Mouse (Mus musculus) MEL (cell line): Measurements from ENCODE around the gene Fam184b. TPM values are rescaled to one million over a fixed set of nuclear protein-coding genes. Genes with fewer than 3 reads are reported as not detected.

Source experiments
- DNase-seq: peaks from one replicate; pipeline ENCODE4 v3.0.0; 2011; ENCODE audit warnings: low read depth, low spot score
- H3K27ac ChIP-seq: 2 replicates; pipeline ENCODE4 v1.5.1; 2012; ENCODE audit warnings: low read depth, mild to moderate bottlenecking, control low read depth, low read length, moderate library complexity; ENCODE audit not compliant: control insufficient read depth
- H3K27me3 ChIP-seq, 2 experiments: fragments of 150-350 bp in 1 of 2; sonication (generic) in 1 of 2; 2 replicates each; pipeline ENCODE4 v1.6.1; 2012; ENCODE audit warnings: low read length in 2 of 2, mild to moderate bottlenecking in 2 of 2, improper control_type of control experiment in 1 of 2, moderate library complexity in 1 of 2; ENCODE audit not compliant: insufficient read depth in 2 of 2, control insufficient read depth in 1 of 2
- H3K36me3 ChIP-seq, 2 experiments: 2 replicates each; pipeline ENCODE4 v1.6.1; 2012 to 2014; ENCODE audit warnings: low read length in 2 of 2, improper control_type of control experiment in 1 of 2, inconsistent platforms in 1 of 2, mild to moderate bottlenecking in 1 of 2; ENCODE audit not compliant: insufficient read depth in 2 of 2, control insufficient read depth in 1 of 2
- H3K4me1 ChIP-seq, 2 experiments: fragments of 150-350 bp in 1 of 2; sonication (generic) in 1 of 2; 2 replicates each; pipeline ENCODE4 v1.6.1; 2012; ENCODE audit warnings: low read length in 2 of 2, improper control_type of control experiment in 1 of 2, mild to moderate bottlenecking in 1 of 2; ENCODE audit not compliant: insufficient read depth in 2 of 2, control insufficient read depth in 1 of 2
- H3K4me3 ChIP-seq, 2 experiments: fragments of 150-350 bp in 1 of 2; sonication (generic) in 1 of 2; 2 replicates each; pipeline ENCODE4 v1.5.1; 2012; ENCODE audit warnings: low read depth in 2 of 2, low read length in 2 of 2, mild to moderate bottlenecking in 2 of 2, moderate library complexity in 2 of 2, control low read depth in 1 of 2, improper control_type of control experiment in 1 of 2; ENCODE audit not compliant: control insufficient read depth in 1 of 2, insufficient read depth in 1 of 2
- H3K79me2 ChIP-seq: 2 replicates; pipeline ENCODE4 v1.6.1; 2012; ENCODE audit warnings: mild to moderate bottlenecking, low read length, moderate library complexity; ENCODE audit not compliant: control insufficient read depth, poor library complexity, insufficient read depth
- H3K9ac ChIP-seq: 2 replicates; pipeline ENCODE4 v1.6.1; 2012; ENCODE audit warnings: low read depth, mild to moderate bottlenecking, control low read depth, low read length, moderate library complexity; ENCODE audit not compliant: control insufficient read depth, poor library complexity, severe bottlenecking
- H3K9me3 ChIP-seq: fragments of 150-350 bp; sonication (generic); replicated peaks from 2 replicates; pipeline ENCODE4 v1.6.1; 2012; ENCODE audit warnings: mild to moderate bottlenecking, low read length, improper control_type of control experiment, moderate library complexity; ENCODE audit not compliant: insufficient read depth
- BHLHE40 ChIP-seq: IDR thresholded peaks from 2 replicates; pipeline ENCODE4 v1.6.1; 2012; ENCODE audit warnings: low read depth, mild to moderate bottlenecking, inconsistent platforms, low read length, improper control_type of control experiment, borderline replicate concordance
- CHD1 ChIP-seq: IDR thresholded peaks from 2 replicates; pipeline ENCODE4 v1.6.1; 2012; ENCODE audit warnings: low read depth, mild to moderate bottlenecking, inconsistent platforms, low read length, improper control_type of control experiment
- CTCF ChIP-seq, 3 experiments: IDR thresholded peaks in 2 of 3; conservative IDR thresholded peaks in 1 of 3; 2 replicates each; pipeline ENCODE4 v1.5.1; 2011 to 2012; ENCODE audit warnings: low read length in 3 of 3, low read depth in 2 of 3, mild to moderate bottlenecking in 2 of 3, improper control_type of control experiment in 1 of 3, inconsistent platforms in 1 of 3, mixed read lengths in 1 of 3, moderate library complexity in 1 of 3; ENCODE audit not compliant: control insufficient read depth in 1 of 3, insufficient read depth in 1 of 3, poor library complexity in 1 of 3, severe bottlenecking in 1 of 3
- E2F4 ChIP-seq: IDR thresholded peaks from 2 replicates; pipeline ENCODE4 v1.6.1; 2011; ENCODE audit warnings: low read depth, low read length, improper control_type of control experiment, borderline replicate concordance
- ELF1 ChIP-seq: IDR thresholded peaks from 2 replicates; pipeline ENCODE4 v1.6.1; 2014; ENCODE audit warnings: low read depth, mild to moderate bottlenecking, inconsistent platforms, low read length, improper control_type of control experiment, moderate library complexity
- EP300 ChIP-seq, 2 experiments: IDR thresholded peaks; 2 replicates each; pipeline ENCODE4 v1.6.1; 2011; ENCODE audit warnings: improper control_type of control experiment in 2 of 2, low read length in 2 of 2, low read depth in 1 of 2, mild to moderate bottlenecking in 1 of 2
- GABPA ChIP-seq: IDR thresholded peaks from 2 replicates; pipeline ENCODE4 v1.6.1; 2012; ENCODE audit warnings: low read depth, mild to moderate bottlenecking, inconsistent platforms, low read length, improper control_type of control experiment, moderate library complexity
- GATA1 ChIP-seq: IDR thresholded peaks from 2 replicates; pipeline ENCODE4 v1.6.1; 2011; ENCODE audit warnings: low read depth, low read length, improper control_type of control experiment
- HCFC1 ChIP-seq: IDR thresholded peaks from 2 replicates; pipeline ENCODE4 v1.6.1; 2012; ENCODE audit warnings: low read depth, mild to moderate bottlenecking, inconsistent platforms, low read length, improper control_type of control experiment, moderate library complexity
- JUND ChIP-seq: IDR thresholded peaks from 2 replicates; pipeline ENCODE4 v1.6.1; 2011; ENCODE audit warnings: low read depth, mild to moderate bottlenecking, improper control_type of control experiment, low read length
- KAT2A ChIP-seq: conservative IDR thresholded peaks from 2 replicates; pipeline ENCODE4 v1.6.1; 2012; ENCODE audit warnings: low read depth, low read length, improper control_type of control experiment, inconsistent platforms
- MAX ChIP-seq: IDR thresholded peaks from 2 replicates; pipeline ENCODE4 v1.6.1; 2011; ENCODE audit warnings: low read length, improper control_type of control experiment
- MAZ ChIP-seq: IDR thresholded peaks from 2 replicates; pipeline ENCODE4 v1.6.1; 2012; ENCODE audit warnings: low read depth, mild to moderate bottlenecking, inconsistent platforms, low read length, improper control_type of control experiment
- MEF2A ChIP-seq: IDR thresholded peaks from 2 replicates; pipeline ENCODE4 v1.6.1; 2014; ENCODE audit warnings: low read depth, mild to moderate bottlenecking, inconsistent platforms, low read length, improper control_type of control experiment; ENCODE audit not compliant: poor library complexity, insufficient replicate concordance, severe bottlenecking; ENCODE audit errors: extremely low read depth
- MXI1 ChIP-seq: IDR thresholded peaks from 2 replicates; pipeline ENCODE4 v1.6.1; 2011; ENCODE audit warnings: mild to moderate bottlenecking, low read depth, low read length, improper control_type of control experiment
- MYB ChIP-seq: IDR thresholded peaks from 2 replicates; pipeline ENCODE4 v1.6.1; 2011; ENCODE audit warnings: mild to moderate bottlenecking, low read depth, low read length, improper control_type of control experiment
- MYC ChIP-seq: IDR thresholded peaks from 2 replicates; pipeline ENCODE4 v1.6.1; 2011; ENCODE audit warnings: low read depth, mild to moderate bottlenecking, low read length, improper control_type of control experiment, moderate library complexity
- NELFE ChIP-seq: IDR thresholded peaks from 2 replicates; pipeline ENCODE4 v1.6.1; 2011; ENCODE audit warnings: low read depth, low read length, improper control_type of control experiment
- NRF1 ChIP-seq: IDR thresholded peaks from 2 replicates; pipeline ENCODE4 v1.6.1; 2014; ENCODE audit warnings: low read depth, mild to moderate bottlenecking, inconsistent platforms, low read length, improper control_type of control experiment, moderate library complexity; ENCODE audit not compliant: poor library complexity, insufficient read depth, severe bottlenecking
- POLR2A ChIP-seq, 2 experiments: IDR thresholded peaks; 2 replicates each; pipeline ENCODE4 v1.6.1; 2011 to 2012; ENCODE audit warnings: low read length in 2 of 2, mild to moderate bottlenecking in 2 of 2, control low read depth in 1 of 2, improper control_type of control experiment in 1 of 2, low read depth in 1 of 2, moderate library complexity in 1 of 2; ENCODE audit not compliant: control insufficient read depth in 1 of 2, insufficient read depth in 1 of 2, poor library complexity in 1 of 2
- POLR2AphosphoS2 ChIP-seq: IDR thresholded peaks from 2 replicates; pipeline ENCODE4 v1.6.1; 2011; ENCODE audit warnings: low read length, improper control_type of control experiment
- POLR2AphosphoS5 ChIP-seq: IDR thresholded peaks from 2 replicates; pipeline ENCODE4 v1.6.1; 2012; ENCODE audit warnings: low read depth, borderline replicate concordance, mild to moderate bottlenecking, inconsistent platforms, low read length, moderate library complexity, mixed read lengths
- RAD21 ChIP-seq: IDR thresholded peaks from 2 replicates; pipeline ENCODE4 v1.6.1; 2011; ENCODE audit warnings: mild to moderate bottlenecking, low read depth, low read length, improper control_type of control experiment
- RCOR1 ChIP-seq: IDR thresholded peaks from 2 replicates; pipeline ENCODE4 v1.6.1; 2012; ENCODE audit warnings: low read depth, mild to moderate bottlenecking, inconsistent platforms, low read length, improper control_type of control experiment
- SIN3A ChIP-seq: IDR thresholded peaks from 2 replicates; pipeline ENCODE4 v1.6.1; 2012; ENCODE audit warnings: low read length, improper control_type of control experiment, inconsistent platforms
- SMC3 ChIP-seq: IDR thresholded peaks from 2 replicates; pipeline ENCODE4 v1.6.1; 2011; ENCODE audit warnings: low read depth, low read length, improper control_type of control experiment
- TAL1 ChIP-seq: IDR thresholded peaks from 2 replicates; pipeline ENCODE4 v1.6.1; 2012; ENCODE audit warnings: mild to moderate bottlenecking, inconsistent platforms, low read length, moderate library complexity, mixed read lengths
- TBP ChIP-seq: IDR thresholded peaks from 2 replicates; pipeline ENCODE4 v1.8.0; 2011; ENCODE audit warnings: low read depth, low read length, improper control_type of control experiment
- TCF12 ChIP-seq: IDR thresholded peaks from 2 replicates; pipeline ENCODE4 v1.6.1; 2014; ENCODE audit warnings: low read depth, mild to moderate bottlenecking, inconsistent platforms, low read length, improper control_type of control experiment, moderate library complexity
- UBTF ChIP-seq: IDR thresholded peaks from 2 replicates; pipeline ENCODE4 v1.6.1; 2012; ENCODE audit warnings: low read depth, mild to moderate bottlenecking, inconsistent platforms, low read length, improper control_type of control experiment, moderate library complexity, borderline replicate concordance; ENCODE audit not compliant: insufficient read depth
- USF1 ChIP-seq: IDR thresholded peaks from 2 replicates; pipeline ENCODE4 v1.6.1; 2014; ENCODE audit warnings: low read depth, mild to moderate bottlenecking, inconsistent platforms, low read length, improper control_type of control experiment, moderate library complexity
- USF2 ChIP-seq, 2 experiments: IDR thresholded peaks; 2 replicates each; pipeline ENCODE4 v1.6.1; 2011 to 2012; ENCODE audit warnings: improper control_type of control experiment in 2 of 2, low read length in 2 of 2, borderline replicate concordance in 1 of 2, inconsistent platforms in 1 of 2, low read depth in 1 of 2, mild to moderate bottlenecking in 1 of 2; ENCODE audit not compliant: insufficient read depth in 1 of 2
- ZKSCAN1 ChIP-seq: IDR thresholded peaks from 2 replicates; pipeline ENCODE4 v1.6.1; 2012; ENCODE audit warnings: low read depth, mild to moderate bottlenecking, inconsistent platforms, low read length, improper control_type of control experiment, moderate library complexity
- ZMIZ1 ChIP-seq: IDR thresholded peaks from 2 replicates; pipeline ENCODE4 v1.6.1; 2012; ENCODE audit warnings: low read depth, mild to moderate bottlenecking, inconsistent platforms, low read length, improper control_type of control experiment, moderate library complexity
- ZNF384 ChIP-seq: IDR thresholded peaks from 2 replicates; pipeline ENCODE4 v1.6.1; 2012; ENCODE audit warnings: low read depth, mild to moderate bottlenecking, inconsistent platforms, low read length, improper control_type of control experiment
- polyA plus RNA-seq, 2 experiments: library from polyadenylated mRNA; stranded (reverse) in 1 of 2; unstranded in 1 of 2; fragments of >175 nt in 1 of 2; fragments of >200 nt in 1 of 2; gene quantifications; 2 replicates each; pipeline versions ENCODE4 v1.2.1 to v1.2.4; 2012; ENCODE audit warnings: low replicate concordance in 2 of 2, low read depth in 1 of 2; ENCODE audit not compliant: insufficient read length in 2 of 2, insufficient read depth in 1 of 2, missing spikeins in 1 of 2
- total RNA-seq: library from RNA; depleted of rRNA; stranded (reverse); fragments of 300-350 nt; gene quantifications from 2 replicates; pipeline ENCODE4 v1.2.3, GENCODE M21; 2012

The Fam184b gene
- total and polyA plus RNA-seq, 3 experiments = under 0.01 to 0.06 TPM; not detected in 1

DNA sequence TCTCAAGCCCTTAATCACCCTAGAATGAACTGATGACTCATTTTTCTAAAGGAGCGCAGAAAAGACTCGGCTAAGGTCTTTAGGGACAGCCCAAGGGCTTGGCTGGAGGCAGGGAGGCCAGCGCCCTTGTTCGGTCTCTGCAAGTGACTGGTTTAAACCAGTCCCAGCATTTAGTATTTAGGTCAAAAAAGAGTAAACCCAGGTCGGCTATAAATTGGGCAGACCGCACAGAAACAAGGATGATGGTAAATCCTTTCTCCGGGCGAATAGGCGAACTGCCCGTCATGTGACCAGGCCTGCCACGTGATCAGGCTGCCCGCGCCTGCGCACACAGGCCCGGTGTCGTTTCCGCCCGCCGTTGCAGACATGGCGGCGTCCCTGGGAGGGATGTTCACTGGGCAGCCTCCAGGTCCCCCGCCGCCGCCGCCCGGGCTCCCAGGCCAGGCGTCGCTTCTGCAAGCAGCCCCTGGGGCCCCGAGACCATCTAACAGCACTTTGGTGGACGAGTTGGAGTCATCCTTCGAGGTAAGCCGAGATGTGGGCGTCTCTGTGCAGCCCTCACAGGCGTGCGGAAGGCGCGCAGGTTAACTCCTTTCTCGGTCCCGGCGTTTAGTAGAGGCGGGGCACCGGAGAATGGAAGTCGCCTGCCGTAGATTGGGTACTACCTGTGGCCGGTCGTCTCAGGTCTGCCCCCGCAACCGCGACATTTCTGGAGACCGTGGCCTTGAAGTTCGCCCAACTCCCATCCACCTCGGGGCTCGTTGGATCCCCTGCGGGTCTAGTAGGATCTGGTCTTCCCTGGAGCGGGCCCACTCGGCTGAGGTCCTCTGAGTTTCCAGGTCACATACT, 119.2 kb downstream of the Fam184b start, which contains the start of gene Med28:
Med28 (plus strand) TSS at position 270 of the 849 bp plus-strand sequence.
- no peaks in the 10 kb centered on the region for H3K27me3 ChIP-seq
- TF ChIP-seq POLR2AphosphoS2 = peak; percentile 90
- TF ChIP-seq MEF2A = no peak
- TF ChIP-seq USF1 = peak; percentile 99
- no peak for TF ChIP-seq ZNF384
- TF ChIP-seq EP300 (IDR thresholded peaks at IDR 0.05; ENCODE audit: low read depth in 1 of 2, low read length in 2 of 2) = no peak
- TF ChIP-seq JUND = peak; percentile 35; the same call in 1 of the 2 replicates
- peak; percentile 86 for TF ChIP-seq TBP
- TF ChIP-seq KAT2A = peak; percentile 65; the same call in 1 of the 2 replicates
- 0 out of 2 replicates have a peak, but pooled peaks have one; percentile 56 for TF ChIP-seq MYC
- TF ChIP-seq MYB = peak; percentile 58; the same call in 1 of the 2 replicates
- peak; percentile 42; the same call in 1 of the 2 replicates for TF ChIP-seq BHLHE40
- no peak; the same call in 1 of the 2 replicates for TF ChIP-seq RCOR1
- TF ChIP-seq E2F4 = no peak
- TF ChIP-seq HCFC1 = peak; percentile 91
- no peak for TF ChIP-seq GABPA
- 0 out of 2 replicates have a peak, but pooled peaks have one; percentile 32 for TF ChIP-seq CHD1
- no peak for TF ChIP-seq RAD21
- peak; percentile 97 for TF ChIP-seq MAX
- TF ChIP-seq SMC3 = no peak
- peak; percentile 99 for TF ChIP-seq USF2 (IDR thresholded peaks at IDR 0.05; ENCODE audit: borderline replicate concordance in 1 of 2, insufficient read depth in 1 of 2, low read depth in 1 of 2, low read length in 2 of 2)
- TF ChIP-seq POLR2A (IDR thresholded peaks at IDR 0.05; ENCODE audit: control insufficient read depth in 1 of 2, insufficient read depth in 1 of 2, low read depth in 1 of 2, low read length in 2 of 2, poor library complexity in 1 of 2) = peak; percentile 91 to 98
- no peak for TF ChIP-seq ZKSCAN1
- TF ChIP-seq TAL1 = no peak
- peak; percentile 60; the same call in 1 of the 2 replicates for TF ChIP-seq ZMIZ1
- peak; percentile 92 for TF ChIP-seq MXI1
- no peak for TF ChIP-seq CTCF (IDR thresholded peaks at IDR 0.05 in 2 of 3, conservative IDR thresholded peaks at IDR 0.05 in 1 of 3; ENCODE audit: control insufficient read depth in 1 of 3, insufficient read depth in 1 of 3, low read depth in 2 of 3, low read length in 3 of 3, poor library complexity in 1 of 3, severe bottlenecking in 1 of 3)
- peak; percentile 79 for TF ChIP-seq TCF12
- TF ChIP-seq UBTF = no peak
- no peak for TF ChIP-seq GATA1
- TF ChIP-seq POLR2AphosphoS5 = no peak
- TF ChIP-seq NELFE = peak; percentile 92
- TF ChIP-seq MAZ = 0 out of 2 replicates have a peak, but pooled peaks have one; percentile 37
- TF ChIP-seq SIN3A = peak; percentile 99
- peak; percentile 89 for TF ChIP-seq ELF1
- TF ChIP-seq NRF1 = peak; percentile 89

More for the DNA sequence above, 119.2 kb downstream of the Fam184b start, which contains the start of gene Med28:
- DNase-seq = peak; percentile 96
- Histone ChIP-seq H3K9ac (peak within 1 kb of the TSS; percentile 90), H3K4me3 (peak within 1 kb of the TSS; percentile 79 to 84), H3K9me3 (no peaks in the 10 kb centered on the region), H3K27ac (peak within 1 kb of the TSS; percentile 73), H3K36me3 (peaks cover 9 to 10% of the 10 kb centered on the region in 2 experiments), H3K79me2 (peaks cover 23% of the 10 kb centered on the region), H3K4me1 (peaks cover 0 to 12% of the 10 kb centered on the region in 2 experiments; a peak in 2 of 4 replicates)
